Mouse (Mus musculus) liver (tissue): ENCODE data around the gene Epop.

Experiments used
- DNase-seq: peaks from one replicate; pipeline ENCODE4 v3.0.0-alpha.2; 2020; ENCODE audit warnings: mixed read lengths

The Epop gene

GRCm38 (mm10) chr11:97627556-97628302, 1.8 kb downstream of the Epop start:
- DNase-seq = no peak

GRCm38 (mm10) chr11:97626850-97627249, 2.7 kb downstream of the Epop start:
- no peak for DNase-seq

GRCm38 (mm10) chr11:97626431-97626830, 3.1 kb downstream of the Epop start:
- DNase-seq = no peak

GRCm38 (mm10) chr11:97625551-97625950, 4.0 kb downstream of the Epop start:
- no peak for DNase-seq

GRCm38 (mm10) chr11:97623166-97623565, 6.3 kb downstream of the Epop start:
- DNase-seq = no peak

- peak; percentile 50 for DNase-seq
Measured at GRCm38 (mm10) chr11:97622440-97622839, 7.1 kb downstream of the Epop start.

GRCm38 (mm10) chr11:97619391-97619795, 10.1 kb downstream of the Epop start:
- DNase-seq = no peak

GRCm38 (mm10) chr11:97618368-97618767, 11.1 kb downstream of the Epop start:
- DNase-seq = peak; percentile 14

- no peak for DNase-seq
Measured at GRCm38 (mm10) chr11:97615276-97615675, 14.2 kb downstream of the Epop start.

GRCm38 (mm10) chr11:97611076-97611475, 18.4 kb downstream of the Epop start:
- DNase-seq = no peak

GRCm38 (mm10) chr11:97609743-97610142, 19.8 kb downstream of the Epop start:
- no peak for DNase-seq

GRCm38 (mm10) chr11:97608933-97609332, 20.6 kb downstream of the Epop start:
- DNase-seq = no peak

GRCm38 (mm10) chr11:97607056-97607725, 22.3 kb downstream of the Epop start:
- no peak for DNase-seq

GRCm38 (mm10) chr11:97603891-97604290, 25.6 kb downstream of the Epop start:
- no peak for DNase-seq

GRCm38 (mm10) chr11:97602223-97602622, 27.3 kb downstream of the Epop start:
- DNase-seq = no peak

GRCm38 (mm10) chr11:97599104-97599503, 30.4 kb downstream of the Epop start:
- no peak for DNase-seq

- DNase-seq = no peak
Measured at GRCm38 (mm10) chr11:97597945-97598691, 31.4 kb downstream of the Epop start.

GRCm38 (mm10) chr11:97594136-97594535, 35.4 kb downstream of the Epop start:
- no peak for DNase-seq

GRCm38 (mm10) chr11:97591910-97592309, 37.6 kb downstream of the Epop start:
- no peak for DNase-seq

GRCm38 (mm10) chr11:97590227-97590960, 39.1 kb downstream of the Epop start:
- DNase-seq = no peak

GRCm38 (mm10) chr11:97589216-97589615, 40.3 kb downstream of the Epop start:
- DNase-seq = no peak

GRCm38 (mm10) chr11:97585932-97586331, 43.6 kb downstream of the Epop start:
- DNase-seq = no peak

GRCm38 (mm10) chr11:97584476-97584875, 45.0 kb downstream of the Epop start:
- no peak for DNase-seq
